Mouse (Mus musculus) MEL (cell line): Measurements from ENCODE around the gene Sh3gl2. TPM values are rescaled to one million over a fixed set of nuclear protein-coding genes. Genes with fewer than 3 reads are reported as not detected.

Experiments used
- DNase-seq: peaks from one replicate; pipeline ENCODE4 v3.0.0; 2011; ENCODE audit warnings: low read depth, low spot score
- H3K27ac ChIP-seq: 2 replicates; pipeline ENCODE4 v1.5.1; 2012; ENCODE audit warnings: low read depth, mild to moderate bottlenecking, control low read depth, low read length, moderate library complexity; ENCODE audit not compliant: control insufficient read depth
- H3K27me3 ChIP-seq, 2 experiments: fragments of 150-350 bp in 1 of 2; sonication (generic) in 1 of 2; 2 replicates each; pipeline ENCODE4 v1.6.1; 2012; ENCODE audit warnings: low read length in 2 of 2, mild to moderate bottlenecking in 2 of 2, improper control_type of control experiment in 1 of 2, moderate library complexity in 1 of 2; ENCODE audit not compliant: insufficient read depth in 2 of 2, control insufficient read depth in 1 of 2
- H3K36me3 ChIP-seq, 2 experiments: 2 replicates each; pipeline ENCODE4 v1.6.1; 2012 to 2014; ENCODE audit warnings: low read length in 2 of 2, improper control_type of control experiment in 1 of 2, inconsistent platforms in 1 of 2, mild to moderate bottlenecking in 1 of 2; ENCODE audit not compliant: insufficient read depth in 2 of 2, control insufficient read depth in 1 of 2
- H3K4me1 ChIP-seq, 2 experiments: fragments of 150-350 bp in 1 of 2; sonication (generic) in 1 of 2; 2 replicates each; pipeline ENCODE4 v1.6.1; 2012; ENCODE audit warnings: low read length in 2 of 2, improper control_type of control experiment in 1 of 2, mild to moderate bottlenecking in 1 of 2; ENCODE audit not compliant: insufficient read depth in 2 of 2, control insufficient read depth in 1 of 2
- H3K4me3 ChIP-seq, 2 experiments: fragments of 150-350 bp in 1 of 2; sonication (generic) in 1 of 2; 2 replicates each; pipeline ENCODE4 v1.5.1; 2012; ENCODE audit warnings: low read depth in 2 of 2, low read length in 2 of 2, mild to moderate bottlenecking in 2 of 2, moderate library complexity in 2 of 2, control low read depth in 1 of 2, improper control_type of control experiment in 1 of 2; ENCODE audit not compliant: control insufficient read depth in 1 of 2, insufficient read depth in 1 of 2
- H3K79me2 ChIP-seq: 2 replicates; pipeline ENCODE4 v1.6.1; 2012; ENCODE audit warnings: mild to moderate bottlenecking, low read length, moderate library complexity; ENCODE audit not compliant: control insufficient read depth, poor library complexity, insufficient read depth
- H3K9ac ChIP-seq: 2 replicates; pipeline ENCODE4 v1.6.1; 2012; ENCODE audit warnings: low read depth, mild to moderate bottlenecking, control low read depth, low read length, moderate library complexity; ENCODE audit not compliant: control insufficient read depth, poor library complexity, severe bottlenecking
- H3K9me3 ChIP-seq: fragments of 150-350 bp; sonication (generic); replicated peaks from 2 replicates; pipeline ENCODE4 v1.6.1; 2012; ENCODE audit warnings: mild to moderate bottlenecking, low read length, improper control_type of control experiment, moderate library complexity; ENCODE audit not compliant: insufficient read depth
- BHLHE40 ChIP-seq: IDR thresholded peaks from 2 replicates; pipeline ENCODE4 v1.6.1; 2012; ENCODE audit warnings: low read depth, mild to moderate bottlenecking, inconsistent platforms, low read length, improper control_type of control experiment, borderline replicate concordance
- CHD1 ChIP-seq: IDR thresholded peaks from 2 replicates; pipeline ENCODE4 v1.6.1; 2012; ENCODE audit warnings: low read depth, mild to moderate bottlenecking, inconsistent platforms, low read length, improper control_type of control experiment
- CTCF ChIP-seq, 3 experiments: IDR thresholded peaks in 2 of 3; conservative IDR thresholded peaks in 1 of 3; 2 replicates each; pipeline ENCODE4 v1.5.1; 2011 to 2012; ENCODE audit warnings: low read length in 3 of 3, low read depth in 2 of 3, mild to moderate bottlenecking in 2 of 3, improper control_type of control experiment in 1 of 3, inconsistent platforms in 1 of 3, mixed read lengths in 1 of 3, moderate library complexity in 1 of 3; ENCODE audit not compliant: control insufficient read depth in 1 of 3, insufficient read depth in 1 of 3, poor library complexity in 1 of 3, severe bottlenecking in 1 of 3
- EP300 ChIP-seq, 2 experiments: IDR thresholded peaks; 2 replicates each; pipeline ENCODE4 v1.6.1; 2011; ENCODE audit warnings: improper control_type of control experiment in 2 of 2, low read length in 2 of 2, low read depth in 1 of 2, mild to moderate bottlenecking in 1 of 2
- ETS1 ChIP-seq: IDR thresholded peaks from 2 replicates; pipeline ENCODE4 v1.6.1; 2012; ENCODE audit warnings: low read depth, mild to moderate bottlenecking, inconsistent platforms, low read length, improper control_type of control experiment, moderate library complexity
- GABPA ChIP-seq: IDR thresholded peaks from 2 replicates; pipeline ENCODE4 v1.6.1; 2012; ENCODE audit warnings: low read depth, mild to moderate bottlenecking, inconsistent platforms, low read length, improper control_type of control experiment, moderate library complexity
- GATA1 ChIP-seq: IDR thresholded peaks from 2 replicates; pipeline ENCODE4 v1.6.1; 2011; ENCODE audit warnings: low read depth, low read length, improper control_type of control experiment
- HCFC1 ChIP-seq: IDR thresholded peaks from 2 replicates; pipeline ENCODE4 v1.6.1; 2012; ENCODE audit warnings: low read depth, mild to moderate bottlenecking, inconsistent platforms, low read length, improper control_type of control experiment, moderate library complexity
- JUND ChIP-seq: IDR thresholded peaks from 2 replicates; pipeline ENCODE4 v1.6.1; 2011; ENCODE audit warnings: low read depth, mild to moderate bottlenecking, improper control_type of control experiment, low read length
- MAX ChIP-seq: IDR thresholded peaks from 2 replicates; pipeline ENCODE4 v1.6.1; 2011; ENCODE audit warnings: low read length, improper control_type of control experiment
- MAZ ChIP-seq: IDR thresholded peaks from 2 replicates; pipeline ENCODE4 v1.6.1; 2012; ENCODE audit warnings: low read depth, mild to moderate bottlenecking, inconsistent platforms, low read length, improper control_type of control experiment
- MEF2A ChIP-seq: IDR thresholded peaks from 2 replicates; pipeline ENCODE4 v1.6.1; 2014; ENCODE audit warnings: low read depth, mild to moderate bottlenecking, inconsistent platforms, low read length, improper control_type of control experiment; ENCODE audit not compliant: poor library complexity, insufficient replicate concordance, severe bottlenecking; ENCODE audit errors: extremely low read depth
- MXI1 ChIP-seq: IDR thresholded peaks from 2 replicates; pipeline ENCODE4 v1.6.1; 2011; ENCODE audit warnings: mild to moderate bottlenecking, low read depth, low read length, improper control_type of control experiment
- MYB ChIP-seq: IDR thresholded peaks from 2 replicates; pipeline ENCODE4 v1.6.1; 2011; ENCODE audit warnings: mild to moderate bottlenecking, low read depth, low read length, improper control_type of control experiment
- MYC ChIP-seq: IDR thresholded peaks from 2 replicates; pipeline ENCODE4 v1.6.1; 2011; ENCODE audit warnings: low read depth, mild to moderate bottlenecking, low read length, improper control_type of control experiment, moderate library complexity
- NELFE ChIP-seq: IDR thresholded peaks from 2 replicates; pipeline ENCODE4 v1.6.1; 2011; ENCODE audit warnings: low read depth, low read length, improper control_type of control experiment
- NRF1 ChIP-seq: IDR thresholded peaks from 2 replicates; pipeline ENCODE4 v1.6.1; 2014; ENCODE audit warnings: low read depth, mild to moderate bottlenecking, inconsistent platforms, low read length, improper control_type of control experiment, moderate library complexity; ENCODE audit not compliant: poor library complexity, insufficient read depth, severe bottlenecking
- POLR2AphosphoS2 ChIP-seq: IDR thresholded peaks from 2 replicates; pipeline ENCODE4 v1.6.1; 2011; ENCODE audit warnings: low read length, improper control_type of control experiment
- SIN3A ChIP-seq: IDR thresholded peaks from 2 replicates; pipeline ENCODE4 v1.6.1; 2012; ENCODE audit warnings: low read length, improper control_type of control experiment, inconsistent platforms
- TAL1 ChIP-seq: IDR thresholded peaks from 2 replicates; pipeline ENCODE4 v1.6.1; 2012; ENCODE audit warnings: mild to moderate bottlenecking, inconsistent platforms, low read length, moderate library complexity, mixed read lengths
- TBP ChIP-seq: IDR thresholded peaks from 2 replicates; pipeline ENCODE4 v1.8.0; 2011; ENCODE audit warnings: low read depth, low read length, improper control_type of control experiment
- TCF12 ChIP-seq: IDR thresholded peaks from 2 replicates; pipeline ENCODE4 v1.6.1; 2014; ENCODE audit warnings: low read depth, mild to moderate bottlenecking, inconsistent platforms, low read length, improper control_type of control experiment, moderate library complexity
- UBTF ChIP-seq: IDR thresholded peaks from 2 replicates; pipeline ENCODE4 v1.6.1; 2012; ENCODE audit warnings: low read depth, mild to moderate bottlenecking, inconsistent platforms, low read length, improper control_type of control experiment, moderate library complexity, borderline replicate concordance; ENCODE audit not compliant: insufficient read depth
- USF1 ChIP-seq: IDR thresholded peaks from 2 replicates; pipeline ENCODE4 v1.6.1; 2014; ENCODE audit warnings: low read depth, mild to moderate bottlenecking, inconsistent platforms, low read length, improper control_type of control experiment, moderate library complexity
- USF2 ChIP-seq, 2 experiments: IDR thresholded peaks; 2 replicates each; pipeline ENCODE4 v1.6.1; 2011 to 2012; ENCODE audit warnings: improper control_type of control experiment in 2 of 2, low read length in 2 of 2, borderline replicate concordance in 1 of 2, inconsistent platforms in 1 of 2, low read depth in 1 of 2, mild to moderate bottlenecking in 1 of 2; ENCODE audit not compliant: insufficient read depth in 1 of 2
- ZC3H11A ChIP-seq: IDR thresholded peaks from 2 replicates; pipeline ENCODE4 v1.6.1; 2012; ENCODE audit warnings: low read depth, mild to moderate bottlenecking, inconsistent platforms, low read length, improper control_type of control experiment
- ZNF384 ChIP-seq: IDR thresholded peaks from 2 replicates; pipeline ENCODE4 v1.6.1; 2012; ENCODE audit warnings: low read depth, mild to moderate bottlenecking, inconsistent platforms, low read length, improper control_type of control experiment
- polyA plus RNA-seq, 2 experiments: library from polyadenylated mRNA; stranded (reverse) in 1 of 2; unstranded in 1 of 2; fragments of >175 nt in 1 of 2; fragments of >200 nt in 1 of 2; gene quantifications; 2 replicates each; pipeline versions ENCODE4 v1.2.1 to v1.2.4; 2012; ENCODE audit warnings: low replicate concordance in 2 of 2, low read depth in 1 of 2; ENCODE audit not compliant: insufficient read length in 2 of 2, insufficient read depth in 1 of 2, missing spikeins in 1 of 2
- total RNA-seq: library from RNA; depleted of rRNA; stranded (reverse); fragments of 300-350 nt; gene quantifications from 2 replicates; pipeline ENCODE4 v1.2.3, GENCODE M21; 2012

Sh3gl2 gene
- total and polyA plus RNA-seq, 3 experiments, result not detected

DNA sequence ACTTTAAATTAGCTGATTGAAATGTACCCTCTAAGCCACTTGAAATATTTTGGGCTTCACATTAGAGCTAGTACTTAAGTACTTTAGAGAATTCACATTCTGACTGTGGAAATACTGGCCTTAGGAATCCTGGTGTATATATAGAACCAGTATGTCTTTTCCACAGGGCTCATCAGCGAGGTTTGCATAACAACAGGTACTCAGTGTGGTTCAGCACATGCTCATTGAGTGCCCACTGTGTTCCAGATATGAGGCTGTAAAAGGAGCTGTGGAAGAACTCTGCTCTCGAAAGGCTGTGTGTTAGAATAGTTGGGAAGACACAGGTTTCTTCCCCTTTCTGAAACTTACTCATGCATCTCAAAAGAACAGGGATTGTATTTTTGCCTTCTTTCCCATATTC is 302.1 kb downstream of the Sh3gl2 start:
- no peak overlapping the region for H3K27ac ChIP-seq
- no peaks in the 10 kb centered on the region for H3K4me1 ChIP-seq
- H3K79me2 ChIP-seq, result no peaks in the 10 kb centered on the region
- H3K4me3 ChIP-seq, result no peak overlapping the region
- H3K9me3 ChIP-seq, result no peaks in the 10 kb centered on the region
- no peak for DNase-seq
- no peak overlapping the region for H3K9ac ChIP-seq
- no peaks in the 10 kb centered on the region for H3K36me3 ChIP-seq
- no peaks in the 10 kb centered on the region for H3K27me3 ChIP-seq
- TF ChIP-seq MYC (no peak), USF2 (IDR thresholded peaks at IDR 0.05; ENCODE audit: borderline replicate concordance in 1 of 2, insufficient read depth in 1 of 2, low read depth in 1 of 2, low read length in 2 of 2) (no peak), NELFE (no peak), MAX (no peak), MYB (no peak), EP300 (IDR thresholded peaks at IDR 0.05; ENCODE audit: low read depth in 1 of 2, low read length in 2 of 2) (no peak), UBTF (no peak), CTCF (IDR thresholded peaks at IDR 0.05 in 2 of 3, conservative IDR thresholded peaks at IDR 0.05 in 1 of 3; ENCODE audit: control insufficient read depth in 1 of 3, insufficient read depth in 1 of 3, low read depth in 2 of 3, low read length in 3 of 3, poor library complexity in 1 of 3, severe bottlenecking in 1 of 3) (no peak), ZC3H11A (no peak), BHLHE40 (no peak), MXI1 (no peak), HCFC1 (no peak), TAL1 (no peak), MEF2A (no peak), TCF12 (no peak), CHD1 (no peak), GABPA (no peak), POLR2AphosphoS2 (no peak), NRF1 (no peak)

DNA sequence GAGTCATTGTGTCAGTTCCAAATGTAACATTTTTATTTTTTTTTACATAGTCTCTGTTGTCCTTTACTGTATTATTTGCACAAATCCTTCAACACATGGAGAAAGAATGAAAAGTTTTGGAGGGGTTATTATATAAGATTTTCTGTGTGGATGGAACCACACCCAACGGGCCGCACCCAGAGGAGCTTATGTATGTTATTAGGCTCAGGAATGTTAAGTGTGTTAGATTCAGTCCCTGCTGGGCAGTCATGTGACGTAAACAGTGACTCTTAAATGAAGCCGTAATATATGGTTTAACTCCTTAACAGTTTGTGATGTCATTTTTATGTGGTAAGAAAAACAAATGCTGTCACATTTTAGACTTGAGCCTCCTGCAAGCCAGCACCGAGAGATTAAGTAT is 302.6 kb downstream of the Sh3gl2 start:
- Histone ChIP-seq H3K4me1 (no peaks in the 10 kb centered on the region), H3K4me3 (no peak overlapping the region), H3K27me3 (no peaks in the 10 kb centered on the region), H3K9ac (no peak overlapping the region), H3K9me3 (no peaks in the 10 kb centered on the region), H3K36me3 (no peaks in the 10 kb centered on the region), H3K79me2 (no peaks in the 10 kb centered on the region), H3K27ac (no peak overlapping the region)
- DNase-seq, result no peak
- TF ChIP-seq ZNF384 (no peak), JUND (no peak), POLR2AphosphoS2 (no peak), USF1 (no peak), MEF2A (no peak), USF2 (IDR thresholded peaks at IDR 0.05; ENCODE audit: borderline replicate concordance in 1 of 2, insufficient read depth in 1 of 2, low read depth in 1 of 2, low read length in 2 of 2) (no peak), MXI1 (no peak), ETS1 (no peak), MAX (no peak), TCF12 (no peak), MAZ (no peak), NELFE (no peak), GATA1 (no peak), SIN3A (no peak), GABPA (no peak), UBTF (no peak), HCFC1 (no peak), TBP (no peak)
